Mouse (Mus musculus): ENCODE measurements around the gene Mmp24. TPM values are rescaled to one million over a fixed set of nuclear protein-coding genes. Genes with fewer than 3 reads are reported as not detected.

The Mmp24 gene
- total and polyA plus RNA-seq, 2 experiments from 2014 or later, result 17.0 to 128 TPM

GRCm38 (mm10) chr2:155852536-155852935 lies 77.4 kb downstream of the Mmp24 start:
- ATAC-seq, result no peak
- Histone ChIP-seq H3K9ac (no peak overlapping the region), H3K4me1 (ENCODE audit: insufficient read depth) (no peaks in the 10 kb centered on the region), H3K27me3 (ENCODE audit: insufficient read depth, low read length) (no peaks in the 10 kb centered on the region), H3K9me3 (ENCODE audit: low read length) (no peaks in the 10 kb centered on the region), H3K36me3 (ENCODE audit: insufficient read depth) (peaks cover 35% of the 10 kb centered on the region), H3K27ac (ENCODE audit: low read depth, low read length) (no peak overlapping the region), H3K4me2 (ENCODE audit: low read depth) (no peak overlapping the region), H3K4me3 (ENCODE audit: low read depth, low read length) (no peak overlapping the region)
- no peak for TF ChIP-seq CTCF (IDR thresholded peaks at IDR 0.05; ENCODE audit: low read depth)
- WGBS, result 89% methylated on average over 5 of the region's 5 CpGs
- no peak for DNase-seq

- no peaks in the 10 kb centered on the region for H3K27me3 ChIP-seq (ENCODE audit: insufficient read depth, low read length)
- no peaks in the 10 kb centered on the region for H3K4me1 ChIP-seq (ENCODE audit: insufficient read depth)
- H3K9ac ChIP-seq, result no peak overlapping the region
- TF ChIP-seq CTCF (IDR thresholded peaks at IDR 0.05; ENCODE audit: low read depth), result no peak
- no peak for ATAC-seq
- no peak overlapping the region for H3K4me3 ChIP-seq (ENCODE audit: low read depth, low read length)
- WGBS, result 86% methylated on average over 7 of the region's 7 CpGs
- H3K36me3 ChIP-seq (ENCODE audit: insufficient read depth), result no peaks in the 10 kb centered on the region; the same call in none of the 2 replicates
- no peak overlapping the region for H3K4me2 ChIP-seq (ENCODE audit: low read depth)
- DNase-seq, result no peak
- H3K9me3 ChIP-seq (ENCODE audit: low read length), result no peaks in the 10 kb centered on the region
- no peak overlapping the region for H3K27ac ChIP-seq (ENCODE audit: low read depth, low read length)
These were observed 85.0 kb downstream of the Mmp24 start for GRCm38 (mm10) chr2:155860102-155860501.

- 92% methylated on average over 6 of the region's 6 CpGs for WGBS
- H3K9ac ChIP-seq, result no peak overlapping the region
- no peak for TF ChIP-seq CTCF (IDR thresholded peaks at IDR 0.05; ENCODE audit: low read depth)
- no peak for DNase-seq
- no peaks in the 10 kb centered on the region for H3K4me1 ChIP-seq (ENCODE audit: insufficient read depth)
- no peak overlapping the region for H3K4me3 ChIP-seq (ENCODE audit: low read depth, low read length)
- no peaks in the 10 kb centered on the region for H3K9me3 ChIP-seq (ENCODE audit: low read length)
- no peaks in the 10 kb centered on the region for H3K27me3 ChIP-seq (ENCODE audit: insufficient read depth, low read length)
- ATAC-seq, result no peak
- H3K36me3 ChIP-seq (ENCODE audit: insufficient read depth), result no peaks in the 10 kb centered on the region; the same call in none of the 2 replicates
- H3K4me2 ChIP-seq (ENCODE audit: low read depth), result no peak overlapping the region
- H3K27ac ChIP-seq (ENCODE audit: low read depth, low read length), result no peak overlapping the region
These were observed 86.4 kb downstream of the Mmp24 start for GRCm38 (mm10) chr2:155861581-155861980.

GRCm38 (mm10) chr2:155862573-155863300 lies 87.6 kb downstream of the Mmp24 start:
- no peak for TF ChIP-seq CTCF (IDR thresholded peaks at IDR 0.05; ENCODE audit: low read depth)
- H3K36me3 ChIP-seq (ENCODE audit: insufficient read depth), result peaks cover 3% of the 10 kb centered on the region
- DNase-seq, result peak; percentile 75
- H3K4me3 ChIP-seq (ENCODE audit: low read depth, low read length), result no peak overlapping the region
- peak; percentile 99 for ATAC-seq
- H3K27ac ChIP-seq (ENCODE audit: low read depth, low read length), result peak overlapping the region; percentile 35; the same call in 1 of the 2 replicates
- peak overlapping the region; percentile 19 for H3K4me2 ChIP-seq (ENCODE audit: low read depth)
- no peaks in the 10 kb centered on the region for H3K27me3 ChIP-seq (ENCODE audit: insufficient read depth, low read length)
- no peaks in the 10 kb centered on the region for H3K4me1 ChIP-seq (ENCODE audit: insufficient read depth)
- WGBS, result 46% methylated on average over 13 of the region's 13 CpGs
- H3K9me3 ChIP-seq (ENCODE audit: low read length), result no peaks in the 10 kb centered on the region
- H3K9ac ChIP-seq, result no peak overlapping the region

- no peak for TF ChIP-seq CTCF (IDR thresholded peaks at IDR 0.05; ENCODE audit: low read depth)
- Histone ChIP-seq H3K9ac (no peak overlapping the region), H3K4me1 (ENCODE audit: insufficient read depth) (no peaks in the 10 kb centered on the region), H3K9me3 (ENCODE audit: low read length) (no peaks in the 10 kb centered on the region), H3K36me3 (ENCODE audit: insufficient read depth) (peaks cover 3% of the 10 kb centered on the region; the same call in 1 of the 2 replicates), H3K4me3 (ENCODE audit: low read depth, low read length) (no peak overlapping the region), H3K4me2 (ENCODE audit: low read depth) (peak overlapping the region; percentile 19), H3K27me3 (ENCODE audit: insufficient read depth, low read length) (no peaks in the 10 kb centered on the region), H3K27ac (ENCODE audit: low read depth, low read length) (peak overlapping the region; percentile 31; the same call in 1 of the 2 replicates)
- ATAC-seq (peak; percentile 67), DNase-seq (no peak)
- 38% methylated on average over 11 of the region's 11 CpGs for WGBS
These were observed 88.2 kb downstream of the Mmp24 start for GRCm38 (mm10) chr2:155863301-155863867.

Other genes with a start within 250 kb of the Mmp24 start
- gene Gss, start 182.5 kb upstream of the Mmp24 start, total RNA-seq (2014; rRNA removed), result 10.0 and 11.9 TPM in 2 replicates
- gene Gss, start 182.5 kb upstream of the Mmp24 start, polyA plus RNA-seq (2015; fragmentation: Nextera tagmentation; extraction: Ambion mirVana), result 10.1 and 11.9 TPM in 2 replicates
- gene Myh7b, start 164.1 kb upstream of the Mmp24 start, total RNA-seq (2014; rRNA removed), result 0.29 and 1.0 TPM in 2 replicates
- 1.3 and 2.0 TPM in 2 replicates for gene Myh7b, start 164.1 kb upstream of the Mmp24 start, polyA plus RNA-seq (2015; fragmentation: Nextera tagmentation; extraction: Ambion mirVana)
- 110 and 131 TPM in 2 replicates for gene Trpc4ap, start 83.0 kb upstream of the Mmp24 start, total RNA-seq (2014; rRNA removed)
- gene Trpc4ap, start 83.0 kb upstream of the Mmp24 start, polyA plus RNA-seq (2015; fragmentation: Nextera tagmentation; extraction: Ambion mirVana), result 118 and 128 TPM in 2 replicates
- gene Edem2, start 45.9 kb upstream of the Mmp24 start, total RNA-seq (2014; rRNA removed), result 35.9 and 41.9 TPM in 2 replicates
- 30.7 and 34.1 TPM in 2 replicates for gene Edem2, start 45.9 kb upstream of the Mmp24 start, polyA plus RNA-seq (2015; fragmentation: Nextera tagmentation; extraction: Ambion mirVana)
- gene Gm17581, start 39.5 kb upstream of the Mmp24 start, total RNA-seq (2014; rRNA removed), result not detected in 2 replicates
- gene Gm17581, start 39.5 kb upstream of the Mmp24 start, polyA plus RNA-seq (2015; fragmentation: Nextera tagmentation; extraction: Ambion mirVana), result not detected in 2 replicates
- 1.6 and 1.9 TPM in 2 replicates for gene Procr, start 24.2 kb upstream of the Mmp24 start, total RNA-seq (2014; rRNA removed)
- 1.6 and 1.9 TPM in 2 replicates for gene Procr, start 24.2 kb upstream of the Mmp24 start, polyA plus RNA-seq (2015; fragmentation: Nextera tagmentation; extraction: Ambion mirVana)
- gene BC029722, start 44.1 kb downstream of the Mmp24 start, total RNA-seq (2014; rRNA removed), result 26.4 and 31.4 TPM in 2 replicates
- gene BC029722, start 44.1 kb downstream of the Mmp24 start, polyA plus RNA-seq (2015; fragmentation: Nextera tagmentation; extraction: Ambion mirVana), result 53.4 and 55.5 TPM in 2 replicates
- 91.9 and 99.3 TPM in 2 replicates for gene Eif6, start 51.6 kb downstream of the Mmp24 start, total RNA-seq (2014; rRNA removed)
- gene Eif6, start 51.6 kb downstream of the Mmp24 start, polyA plus RNA-seq (2015; fragmentation: Nextera tagmentation; extraction: Ambion mirVana), result 145 and 171 TPM in 2 replicates
- not detected in 2 replicates for gene Fam83c, start 59.5 kb downstream of the Mmp24 start, total RNA-seq (2014; rRNA removed)
- gene Fam83c, start 59.5 kb downstream of the Mmp24 start, polyA plus RNA-seq (2015; fragmentation: Nextera tagmentation; extraction: Ambion mirVana), result 0.06 and 0.12 TPM in 2 replicates
- 43.5 and 67.7 TPM in 2 replicates for gene Uqcc1, start 155.0 kb downstream of the Mmp24 start, total RNA-seq (2014; rRNA removed)
- 55.9 and 63.0 TPM in 2 replicates for gene Uqcc1, start 155.0 kb downstream of the Mmp24 start, polyA plus RNA-seq (2015; fragmentation: Nextera tagmentation; extraction: Ambion mirVana)
- not detected in 2 replicates for gene Gm15557, start 165.4 kb downstream of the Mmp24 start, total RNA-seq (2014; rRNA removed)
- gene Gm15557, start 165.4 kb downstream of the Mmp24 start, polyA plus RNA-seq (2015; fragmentation: Nextera tagmentation; extraction: Ambion mirVana), result not detected in 2 replicates
- gene Gdf5, start 170.0 kb downstream of the Mmp24 start, total RNA-seq (2014; rRNA removed), result 3.9 TPM in 2 replicates
- 3.7 and 3.8 TPM in 2 replicates for gene Gdf5, start 170.0 kb downstream of the Mmp24 start, polyA plus RNA-seq (2015; fragmentation: Nextera tagmentation; extraction: Ambion mirVana)
- 17.2 and 18.7 TPM in 2 replicates for gene Cep250, start 181.1 kb downstream of the Mmp24 start, total RNA-seq (2014; rRNA removed)
- 4.9 and 8.6 TPM in 2 replicates for gene Cep250, start 181.1 kb downstream of the Mmp24 start, polyA plus RNA-seq (2015; fragmentation: Nextera tagmentation; extraction: Ambion mirVana)
- gene 6430550D23Rik, start 232.6 kb downstream of the Mmp24 start, total RNA-seq (2014; rRNA removed), result 1.0 and 1.1 TPM in 2 replicates
- gene 6430550D23Rik, start 232.6 kb downstream of the Mmp24 start, polyA plus RNA-seq (2015; fragmentation: Nextera tagmentation; extraction: Ambion mirVana), result 0.57 and 1.1 TPM in 2 replicates
- 253 and 279 TPM in 2 replicates for gene Ergic3, start 232.7 kb downstream of the Mmp24 start, total RNA-seq (2014; rRNA removed)
- gene Ergic3, start 232.7 kb downstream of the Mmp24 start, polyA plus RNA-seq (2015; fragmentation: Nextera tagmentation; extraction: Ambion mirVana), result 445 and 473 TPM in 2 replicates

Data from forebrain, postnatal 0 days (tissue).